8 mouse cellular contexts compared by ENCODE assay signal in genomic region chr10:13474568-13474955, GRCm38 (mm10). TPM values are rescaled to one million over a fixed set of nuclear protein-coding genes. Genes with fewer than 3 reads are reported as not detected.
DNase-seq lines count a peak whose midpoint lies in the region; ATAC-seq and TF ChIP-seq lines count a peak whose summit lies in the region.

No protein-coding gene starts in this region.

- H3K4me1 ChIP-seq in heart, adult 2 months (ENCODE audit: control insufficient read depth, insufficient read depth, low read length): no peaks in the 10 kb centered on the region
- H3K4me1 ChIP-seq in cortical plate, adult 2 months (ENCODE audit: control insufficient read depth, insufficient read depth, low read length): peaks cover 2% of the 10 kb centered on the region
- H3K4me1 ChIP-seq in intestine, embryonic 14.5 days (replicated peaks; ENCODE audit: control insufficient read depth, insufficient read depth, low read length): peaks cover 9% of the 10 kb centered on the region

- TF ChIP-seq EP300 in heart, adult 2 months (IDR thresholded peaks at IDR 0.05; ENCODE audit: insufficient read depth, low read depth, low read length): no peak

- TF ChIP-seq CTCF in heart, adult 2 months (IDR thresholded peaks at IDR 0.05): no peak
- no peak for TF ChIP-seq CTCF in cortical plate, adult 2 months (IDR thresholded peaks at IDR 0.05; ENCODE audit: extremely low read depth, insufficient read depth, low read length)

- peak overlapping the region; percentile 75; the same call in 1 of the 2 replicates for H3K27ac ChIP-seq in heart, adult 2 months
- no peak overlapping the region for H3K27ac ChIP-seq in cortical plate, adult 2 months (ENCODE audit: insufficient read depth, low read length)
- H3K27ac ChIP-seq in intestine, embryonic 14.5 days (ENCODE audit: low read depth): no peak overlapping the region

- no peaks in the 10 kb centered on the region; the same call in 1 of the 2 replicates for H3K27me3 ChIP-seq in heart, adult 2 months (ENCODE audit: control insufficient read depth, insufficient read depth, low read length)
- peaks cover 38% of the 10 kb centered on the region for H3K27me3 ChIP-seq in intestine, embryonic 14.5 days (replicated peaks; ENCODE audit: control insufficient read depth, insufficient read depth, low read length)

- intact Hi-C loops in heart, adult 2 months (cut with DNase I): loop anchor here (2.0 kb wide), 1 partner anchor 28 kb away; no protein-coding TSS in a partner anchor

- H3K9me3 ChIP-seq in intestine, embryonic 14.5 days (ENCODE audit: control insufficient read depth, low read length): no peaks in the 10 kb centered on the region

- peak overlapping the region; percentile 68 for H3K4me3 ChIP-seq in heart, adult 2 months
- H3K4me3 ChIP-seq in cortical plate, adult 2 months (ENCODE audit: insufficient read depth, low read length): peak overlapping the region; percentile 38
- peak overlapping the region; percentile 46 for H3K4me3 ChIP-seq in intestine, embryonic 14.5 days (ENCODE audit: low read depth, low read length)

- H3K79me2 ChIP-seq in heart, adult 2 months (replicated peaks; ENCODE audit: control insufficient read depth, insufficient read depth, low read length): no peaks in the 10 kb centered on the region

- ATAC-seq in intestine, embryonic 14.5 days (replicated peaks; ENCODE audit: low FRiP score, low TSS enrichment, low read depth): peak; percentile 59
- 0 out of 2 replicates have a peak, but pooled peaks have one; percentile 1 for ATAC-seq in megakaryocyte, adult 5-6 weeks (ENCODE audit: poor library complexity, severe bottlenecking)
- ATAC-seq in frontal cortex, adult (ENCODE audit: low TSS enrichment): no peak

- no peak for TF ChIP-seq POLR2A in heart, adult 2 months (IDR thresholded peaks at IDR 0.05; ENCODE audit: insufficient read depth, low read depth, low read length)
- TF ChIP-seq POLR2A in cortical plate, adult 2 months (IDR thresholded peaks at IDR 0.05; ENCODE audit: extremely low read depth, insufficient read depth, low read length): no peak

- H3K4me2 ChIP-seq in intestine, embryonic 14.5 days (ENCODE audit: low read length): peak overlapping the region; percentile 83

- WGBS in heart, adult 2 months: 4% methylated on average over 10 of the region's 10 CpGs
- 5% methylated on average over 10 of the region's 10 CpGs for WGBS in intestine, embryonic 14.5 days

- peak overlapping the region; percentile 76 for H3K9ac ChIP-seq in heart, adult 2 months (ENCODE audit: low read depth, low read length)
- H3K9ac ChIP-seq in intestine, embryonic 14.5 days (ENCODE audit: low read length): peak overlapping the region; percentile 66

- DNase-seq in heart, adult 2 months: no peak
- DNase-seq in heart, adult 8-10 months (ENCODE audit: low spot score): no peak
- peak; percentile 77 for DNase-seq in intestine, embryonic 14.5 days (ENCODE audit: low spot score)
- no peak for DNase-seq in adrenal gland, adult 2 months
- no peak for DNase-seq in layer of hippocampus, adult 18-20 months (ENCODE audit: low spot score in 2 of 2)

- H3K36me3 ChIP-seq in heart, adult 2 months (ENCODE audit: control insufficient read depth, insufficient read depth, low read length): no peaks in the 10 kb centered on the region
- no peaks in the 10 kb centered on the region for H3K36me3 ChIP-seq in intestine, embryonic 14.5 days (ENCODE audit: control insufficient read depth, insufficient read depth, low read length)

RNA-seq across cellular contexts. Expression of gene Phactr2, which starts 0.3 kb away (rescaled TPM):
- 10 to 100 TPM; 47.7 to 49.3 TPM for total RNA-seq in heart, adult 2 months (2021)
- 15.2 and 23.9 TPM in 2 replicates for polyA plus RNA-seq in heart, adult 2 months (2012; rRNA removed)
- total RNA-seq in heart, adult 8-10 months (2022): 10 to 100 TPM; 45.2 to 50.3 (median 48.6) TPM
- polyA plus RNA-seq in cortical plate, adult 2 months (2012; rRNA removed): 6.2 and 6.7 TPM in 2 replicates
- 26.5 and 26.7 TPM in 2 replicates for polyA plus RNA-seq in intestine, embryonic 14.5 days (2014; fragmentation: Nextera tagmentation; extraction: Ambion mirVana)
- total RNA-seq in megakaryocyte, adult 5-6 weeks (2015): 31.2 and 40.1 TPM in 2 replicates
- total RNA-seq in megakaryocyte, adult 5-6 weeks (2017): 30.1 and 40.2 TPM in 2 replicates
- 10 to 100 TPM; 26.8 to 27.2 TPM for total RNA-seq in adrenal gland, adult 2 months (2021)
- polyA plus RNA-seq in adrenal gland, adult 2 months (2012; rRNA removed): 6.4 and 8.0 TPM in 2 replicates
- total RNA-seq in layer of hippocampus, adult 18-20 months (2021): 10 to 100 TPM; 24.6 to 27.1 TPM

RNA-seq across cellular contexts. Expression of gene Fuca2, which starts 24.8 kb away (rescaled TPM):
- total RNA-seq in heart, adult 2 months (2021): 100 to 1,000 TPM; 202 to 207 TPM
- polyA plus RNA-seq in heart, adult 2 months (2012; rRNA removed): 86.2 and 164 TPM in 2 replicates
- 100 to 1,000 TPM; 164 to 196 (median 181) TPM for total RNA-seq in heart, adult 8-10 months (2022)
- 39.1 and 42.2 TPM in 2 replicates for polyA plus RNA-seq in cortical plate, adult 2 months (2012; rRNA removed)
- polyA plus RNA-seq in intestine, embryonic 14.5 days (2014; fragmentation: Nextera tagmentation; extraction: Ambion mirVana): 58.3 and 62.5 TPM in 2 replicates
- 181 and 184 TPM in 2 replicates for total RNA-seq in megakaryocyte, adult 5-6 weeks (2015)
- 95.8 and 116 TPM in 2 replicates for total RNA-seq in megakaryocyte, adult 5-6 weeks (2017)
- 10 to 100 TPM; 19.6 to 22.3 TPM for total RNA-seq in adrenal gland, adult 2 months (2021)
- 8.9 and 11.7 TPM in 2 replicates for polyA plus RNA-seq in adrenal gland, adult 2 months (2012; rRNA removed)
- 10 to 100 TPM; 41.1 to 41.9 TPM for total RNA-seq in layer of hippocampus, adult 18-20 months (2021)
